Mouse (Mus musculus): ENCODE measurements around the gene Olfr315. TPM values are rescaled to one million over a fixed set of nuclear protein-coding genes. Genes with fewer than 3 reads are reported as not detected.

Gene Olfr315
- polyA plus RNA-seq, 1 experiment from 2014 or later: not detected

- no peak overlapping the region for H3K4me3 ChIP-seq
- no peak for ATAC-seq (ENCODE audit: borderline replicate concordance, extremely low read depth, low FRiP score, low TSS enrichment)
- no peaks in the 10 kb centered on the region for H3K4me1 ChIP-seq
- H3K4me2 ChIP-seq: no peak overlapping the region
- H3K36me3 ChIP-seq: no peaks in the 10 kb centered on the region
- no peaks in the 10 kb centered on the region for H3K27me3 ChIP-seq
- WGBS: 76% methylated on average over 3 of the region's 3 CpGs
- H3K9ac ChIP-seq: no peak overlapping the region
- H3K9me3 ChIP-seq: no peaks in the 10 kb centered on the region
- H3K27ac ChIP-seq: no peak overlapping the region
Observed at GRCm38 (mm10) chr11:58829764-58830163, 56.8 kb downstream of the Olfr315 start.

Other genes with a start within 250 kb of the Olfr315 start
- not detected in 2 replicates for gene Olfr330, start 238.4 kb upstream of the Olfr315 start, polyA plus RNA-seq (2015; fragmentation: Nextera tagmentation; extraction: Ambion mirVana)
- not detected in 2 replicates for gene Olfr329-ps, start 226.8 kb upstream of the Olfr315 start, polyA plus RNA-seq (2015; fragmentation: Nextera tagmentation; extraction: Ambion mirVana)
- not detected in 2 replicates for gene Olfr328, start 217.6 kb upstream of the Olfr315 start, polyA plus RNA-seq (2015; fragmentation: Nextera tagmentation; extraction: Ambion mirVana)
- gene Olfr224, start 202.6 kb upstream of the Olfr315 start, polyA plus RNA-seq (2015; fragmentation: Nextera tagmentation; extraction: Ambion mirVana): not detected in 2 replicates
- not detected in 2 replicates for gene Olfr325, start 195.5 kb upstream of the Olfr315 start, polyA plus RNA-seq (2015; fragmentation: Nextera tagmentation; extraction: Ambion mirVana)
- not detected in 2 replicates for gene Olfr324, start 178.1 kb upstream of the Olfr315 start, polyA plus RNA-seq (2015; fragmentation: Nextera tagmentation; extraction: Ambion mirVana)
- gene 2210407C18Rik, start 157.1 kb upstream of the Olfr315 start, polyA plus RNA-seq (2015; fragmentation: Nextera tagmentation; extraction: Ambion mirVana): not detected in 2 replicates
- not detected in 2 replicates for gene Olfr323, start 142.7 kb upstream of the Olfr315 start, polyA plus RNA-seq (2015; fragmentation: Nextera tagmentation; extraction: Ambion mirVana)
- 0.11 and 0.16 TPM in 2 replicates for gene Trim58, start 132.7 kb upstream of the Olfr315 start, polyA plus RNA-seq (2015; fragmentation: Nextera tagmentation; extraction: Ambion mirVana)
- not detected in 2 replicates for gene Olfr322, start 114.4 kb upstream of the Olfr315 start, polyA plus RNA-seq (2015; fragmentation: Nextera tagmentation; extraction: Ambion mirVana)
- gene Olfr320, start 92.1 kb upstream of the Olfr315 start, polyA plus RNA-seq (2015; fragmentation: Nextera tagmentation; extraction: Ambion mirVana): not detected in 2 replicates
- gene Olfr319, start 74.0 kb upstream of the Olfr315 start, polyA plus RNA-seq (2015; fragmentation: Nextera tagmentation; extraction: Ambion mirVana): not detected in 2 replicates
- not detected in 2 replicates for gene Olfr318, start 49.2 kb upstream of the Olfr315 start, polyA plus RNA-seq (2015; fragmentation: Nextera tagmentation; extraction: Ambion mirVana)
- not detected in 2 replicates for gene Olfr317, start 34.0 kb upstream of the Olfr315 start, polyA plus RNA-seq (2015; fragmentation: Nextera tagmentation; extraction: Ambion mirVana)
- gene Olfr316, start 20.5 kb upstream of the Olfr315 start, polyA plus RNA-seq (2015; fragmentation: Nextera tagmentation; extraction: Ambion mirVana): not detected in 2 replicates
- not detected in 2 replicates for gene Olfr314, start 9.8 kb downstream of the Olfr315 start, polyA plus RNA-seq (2015; fragmentation: Nextera tagmentation; extraction: Ambion mirVana)
- gene Fam183b, start 28.8 kb downstream of the Olfr315 start, polyA plus RNA-seq (2015; fragmentation: Nextera tagmentation; extraction: Ambion mirVana): 4.5 and 5.7 TPM in 2 replicates
- gene Olfr313, start 41.8 kb downstream of the Olfr315 start, polyA plus RNA-seq (2015; fragmentation: Nextera tagmentation; extraction: Ambion mirVana): not detected in 2 replicates
- not detected in 2 replicates for gene Olfr312, start 56.0 kb downstream of the Olfr315 start, polyA plus RNA-seq (2015; fragmentation: Nextera tagmentation; extraction: Ambion mirVana)
- not detected in 2 replicates for gene Olfr311, start 66.1 kb downstream of the Olfr315 start, polyA plus RNA-seq (2015; fragmentation: Nextera tagmentation; extraction: Ambion mirVana)
- 8.1 and 8.9 TPM in 2 replicates for gene Gm12258, start 74.0 kb downstream of the Olfr315 start, polyA plus RNA-seq (2015; fragmentation: Nextera tagmentation; extraction: Ambion mirVana)
- gene 2810021J22Rik, start 94.0 kb downstream of the Olfr315 start, polyA plus RNA-seq (2015; fragmentation: Nextera tagmentation; extraction: Ambion mirVana): 7.6 and 7.9 TPM in 2 replicates
- gene Zfp39, start 131.0 kb downstream of the Olfr315 start, polyA plus RNA-seq (2015; fragmentation: Nextera tagmentation; extraction: Ambion mirVana): 4.9 and 5.1 TPM in 2 replicates
- 0.15 TPM in 1 of 2 replicates, not detected in the other for gene Btnl10, start 144.7 kb downstream of the Olfr315 start, polyA plus RNA-seq (2015; fragmentation: Nextera tagmentation; extraction: Ambion mirVana)
- gene Rnf187, start 165.7 kb downstream of the Olfr315 start, polyA plus RNA-seq (2015; fragmentation: Nextera tagmentation; extraction: Ambion mirVana): 241 and 245 TPM in 2 replicates
- gene Hist3h2ba, start 175.7 kb downstream of the Olfr315 start, polyA plus RNA-seq (2015; fragmentation: Nextera tagmentation; extraction: Ambion mirVana): 19.3 and 21.5 TPM in 2 replicates
- gene Hist3h2a, start 181.5 kb downstream of the Olfr315 start, polyA plus RNA-seq (2015; fragmentation: Nextera tagmentation; extraction: Ambion mirVana): 22.2 and 23.7 TPM in 2 replicates
- gene Trim17, start 181.5 kb downstream of the Olfr315 start, polyA plus RNA-seq (2015; fragmentation: Nextera tagmentation; extraction: Ambion mirVana): 0.31 and 0.39 TPM in 2 replicates
- gene Trim11, start 204.9 kb downstream of the Olfr315 start, polyA plus RNA-seq (2015; fragmentation: Nextera tagmentation; extraction: Ambion mirVana): 19.9 and 22.9 TPM in 2 replicates